Mouse (Mus musculus) heart, adult 9 months (tissue): ENCODE measurements at regions not wholly inside any gene's neighbourhood (a gene's known extent, or its start where the extent isn't known, plus 50 kb on each side); places are given as distances from the start of the nearest gene placed in this dataset.

Experiments
- DNase-seq, 2 experiments: peaks; one replicate each; pipeline ENCODE4 v3.0.0; 2022; ENCODE audit warnings: low spot score in 2 of 2

DNA sequence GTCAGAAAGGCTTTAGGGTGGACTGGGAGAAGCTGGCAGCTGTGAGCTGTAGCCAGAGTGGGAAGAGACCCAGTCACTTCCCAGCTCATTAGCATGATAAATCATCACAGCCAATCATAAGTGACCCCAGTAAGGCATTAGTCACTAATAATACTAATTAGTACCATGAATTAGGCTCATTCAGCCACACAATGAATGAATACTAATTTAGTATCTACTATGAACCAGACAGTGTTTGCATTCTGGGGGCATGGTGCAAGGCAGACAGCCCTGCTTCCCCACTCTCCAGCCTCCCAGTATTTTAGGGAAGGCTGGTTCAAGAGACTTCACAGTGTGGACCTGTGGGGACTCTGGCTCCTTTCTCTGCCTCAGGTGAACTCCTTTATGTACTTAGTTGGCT lies 523.7 kb downstream of the Tbc1d22a start:
- DNase-seq: no peak

GRCm38 (mm10) chr15:86738356-86738755 lies 524.1 kb downstream of the Tbc1d22a start:
- no peak for DNase-seq

- no peak for DNase-seq
These were observed 524.5 kb downstream of the Tbc1d22a start for GRCm38 (mm10) chr15:86738776-86739175.

GRCm38 (mm10) chr15:86751436-86752136 lies 537.3 kb downstream of the Tbc1d22a start:
- DNase-seq: no peak

DNA sequence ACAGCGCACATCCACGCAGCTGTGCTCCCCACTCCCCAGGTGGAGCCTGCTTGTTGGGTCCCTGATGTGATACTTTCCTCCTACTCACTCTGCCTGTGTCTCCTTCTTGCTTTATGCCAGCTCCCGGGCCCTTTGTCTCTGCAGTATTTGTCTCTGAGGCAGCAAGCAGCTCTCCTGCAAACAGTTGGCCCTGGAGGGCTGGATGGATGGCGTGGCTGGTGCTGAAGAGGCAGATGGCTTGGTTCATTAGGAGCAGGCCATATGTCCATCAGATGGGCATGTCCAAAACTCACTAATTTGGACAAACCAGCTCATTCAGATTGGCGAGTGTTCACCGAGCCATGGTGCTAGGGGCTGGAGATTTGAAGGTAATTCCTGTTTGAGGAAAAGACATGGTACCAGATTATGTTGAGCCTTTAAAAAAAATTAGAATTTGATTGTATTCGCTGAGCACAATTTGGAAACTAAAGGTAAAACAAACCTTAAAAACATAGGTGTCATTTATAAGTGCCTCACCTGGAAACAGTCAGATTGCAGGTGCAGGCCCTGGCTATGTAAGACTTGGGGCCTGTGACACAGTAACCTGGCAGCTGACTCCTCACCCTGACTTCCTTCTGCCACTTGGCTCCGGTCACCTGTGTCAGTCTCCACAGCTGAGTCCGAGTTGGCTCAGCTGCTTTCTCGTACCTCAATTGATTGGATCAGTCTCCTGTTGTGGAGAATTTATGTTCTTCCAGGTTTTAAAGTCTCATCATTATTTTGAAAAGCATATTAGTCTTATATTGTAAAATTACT lies 549.5 kb downstream of the Tbc1d22a start:
- DNase-seq: no peak

DNA sequence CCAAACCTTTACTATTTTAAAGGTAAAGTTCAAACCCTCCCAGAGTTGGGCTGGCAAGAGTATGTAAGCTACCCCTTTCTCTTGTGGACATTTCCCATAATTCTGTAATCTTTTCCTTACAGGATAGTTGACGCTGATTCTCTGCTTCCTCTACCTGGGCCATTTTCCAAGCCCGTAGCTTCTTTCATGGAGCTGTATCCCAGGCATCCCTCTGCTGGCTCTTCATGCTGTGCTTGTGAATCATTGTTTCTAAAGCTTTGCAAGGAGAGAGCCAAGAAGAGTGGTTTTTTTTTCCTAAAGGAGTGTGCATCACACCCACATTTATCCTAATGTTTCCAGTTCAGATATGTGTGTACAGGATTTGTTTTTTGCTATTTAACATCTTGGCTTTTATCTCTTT lies 553.4 kb downstream of the Tbc1d22a start:
- DNase-seq: no peak

DNA sequence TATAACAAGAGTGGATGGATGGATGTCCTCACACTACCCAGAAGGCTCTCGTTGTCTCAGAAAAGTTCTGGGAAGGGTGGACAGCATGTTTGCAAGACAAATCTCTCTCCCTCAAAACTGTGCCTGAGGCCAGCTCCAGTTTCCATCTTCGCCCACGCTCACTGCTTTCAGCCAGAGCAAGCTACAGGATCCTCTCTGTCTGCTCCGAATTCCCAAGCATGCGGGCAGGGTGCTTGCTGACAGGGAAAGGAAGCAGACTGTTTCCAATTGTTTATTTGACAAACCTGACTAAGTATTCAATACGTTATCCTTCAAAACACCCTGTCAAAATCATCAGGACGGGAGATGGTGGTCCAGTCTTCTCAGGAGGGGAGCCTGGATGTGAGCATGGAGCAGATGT lies 558.8 kb downstream of the Tbc1d22a start:
- no peak for DNase-seq

DNA sequence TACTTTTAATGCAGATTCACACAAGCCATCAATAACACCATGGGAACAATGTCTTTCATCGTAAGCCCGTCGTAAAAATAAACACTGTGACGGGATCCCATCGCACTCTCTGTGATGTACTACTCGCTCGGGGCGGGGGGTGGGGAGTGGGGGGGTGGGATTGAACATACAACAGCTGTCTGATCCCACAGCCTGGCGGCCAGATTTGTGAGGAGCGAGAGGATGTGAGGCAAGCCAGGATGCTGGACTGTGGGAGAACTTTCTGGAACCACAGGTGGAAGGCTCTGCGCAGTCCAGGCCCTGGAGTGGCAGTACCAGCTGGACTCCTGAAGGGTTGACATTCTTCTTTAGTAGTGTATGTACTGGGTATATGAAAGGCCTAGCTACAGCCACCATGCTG lies 563.7 kb downstream of the Tbc1d22a start:
- DNase-seq: no peak

- DNase-seq: no peak
These were observed 566.9 kb downstream of the Tbc1d22a start for GRCm38 (mm10) chr15:86781160-86781559.

- DNase-seq: no peak
These were observed 580.5 kb downstream of the Tbc1d22a start for GRCm38 (mm10) chr15:86794716-86795115.

DNA sequence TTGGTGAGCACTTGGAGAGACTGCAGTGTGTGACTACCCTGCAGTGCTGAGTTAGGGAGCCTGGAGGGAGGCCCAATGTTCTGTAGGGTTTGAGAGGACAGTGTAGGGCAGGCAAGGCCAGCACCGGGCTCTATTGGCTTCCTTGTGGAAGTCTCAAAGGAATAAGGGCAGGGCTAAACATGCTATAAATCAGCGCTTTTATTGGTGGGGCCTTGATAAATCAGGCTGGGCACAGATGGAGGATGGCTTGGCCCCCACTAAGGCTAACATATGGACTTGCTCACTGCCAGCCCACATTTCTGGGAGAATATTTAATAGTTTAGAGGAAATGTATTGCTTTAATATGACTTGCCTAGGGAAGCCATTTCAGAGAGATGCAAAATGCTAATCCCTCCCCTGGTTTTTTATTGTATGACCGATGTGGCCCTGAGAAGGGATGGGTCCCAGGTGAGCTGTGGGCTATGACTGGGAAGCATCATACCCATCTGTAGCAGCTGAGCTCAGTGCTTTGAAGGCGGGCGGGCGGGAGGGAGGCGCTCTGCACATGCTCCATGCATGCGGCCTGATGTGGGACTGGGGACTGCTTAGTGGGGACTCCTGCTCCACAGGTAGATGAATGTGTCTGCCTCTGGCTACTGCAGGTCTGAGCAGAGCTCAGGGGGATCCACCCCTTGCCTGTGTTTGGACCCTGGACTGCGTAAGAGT lies 584.4 kb downstream of the Tbc1d22a start:
- no peak for DNase-seq

DNA sequence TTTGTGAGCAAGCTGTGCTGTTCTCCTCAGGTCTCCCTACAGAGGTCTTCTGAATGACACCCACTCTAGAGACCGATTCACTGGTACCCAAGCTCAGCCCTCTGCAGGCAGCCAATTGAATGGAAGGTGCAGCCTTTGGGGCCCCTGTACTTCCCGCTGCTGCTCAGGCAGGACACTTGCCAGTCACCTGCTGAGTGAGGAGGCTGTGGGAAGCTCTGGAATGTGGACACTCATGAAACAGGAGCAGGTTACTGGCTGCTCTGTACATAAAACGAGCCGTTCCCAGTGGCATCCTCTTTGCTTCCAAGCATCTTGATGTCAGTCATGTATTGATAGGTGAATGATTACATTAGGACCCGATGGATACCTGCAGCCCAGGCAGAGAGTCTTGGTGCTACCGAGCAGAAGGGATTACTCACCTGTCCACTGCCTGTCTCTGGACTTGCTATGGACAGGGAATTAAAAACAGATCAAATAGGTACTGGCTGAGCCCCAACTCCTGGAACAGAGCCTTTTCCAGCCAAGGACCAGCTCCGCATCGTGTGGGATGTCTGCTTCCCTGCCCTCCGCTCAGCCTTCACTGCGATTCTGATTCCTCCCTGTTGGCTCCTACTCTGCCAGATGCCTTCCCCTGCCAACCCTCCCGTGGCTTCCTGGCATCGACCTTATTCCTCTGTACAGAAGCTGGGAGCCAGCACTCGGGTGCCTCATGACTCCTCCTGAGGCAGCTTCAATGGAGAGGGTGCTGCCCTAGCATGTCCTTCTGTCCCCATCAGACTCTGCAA lies 593.2 kb downstream of the Tbc1d22a start:
- DNase-seq: no peak

DNA sequence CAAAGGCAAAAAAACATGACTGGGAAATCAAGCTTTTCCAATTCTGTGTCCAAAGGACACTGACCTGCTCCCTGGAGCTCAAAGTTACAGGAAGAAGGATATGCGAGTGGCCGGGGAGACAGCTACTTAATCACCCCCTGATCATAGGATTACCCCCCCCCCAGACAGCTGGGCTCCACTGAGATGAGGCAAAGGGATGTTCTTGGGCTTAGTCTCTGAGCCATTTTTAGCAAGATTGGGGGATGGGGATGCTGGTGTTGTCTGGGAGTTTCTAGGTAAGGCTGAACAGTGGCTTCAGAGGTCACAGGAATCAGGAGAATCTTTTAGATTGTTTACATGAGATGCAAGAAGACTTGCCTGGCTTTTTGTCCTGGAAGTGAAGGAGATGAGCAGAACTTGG lies 597.6 kb downstream of the Tbc1d22a start:
- no peak for DNase-seq

DNA sequence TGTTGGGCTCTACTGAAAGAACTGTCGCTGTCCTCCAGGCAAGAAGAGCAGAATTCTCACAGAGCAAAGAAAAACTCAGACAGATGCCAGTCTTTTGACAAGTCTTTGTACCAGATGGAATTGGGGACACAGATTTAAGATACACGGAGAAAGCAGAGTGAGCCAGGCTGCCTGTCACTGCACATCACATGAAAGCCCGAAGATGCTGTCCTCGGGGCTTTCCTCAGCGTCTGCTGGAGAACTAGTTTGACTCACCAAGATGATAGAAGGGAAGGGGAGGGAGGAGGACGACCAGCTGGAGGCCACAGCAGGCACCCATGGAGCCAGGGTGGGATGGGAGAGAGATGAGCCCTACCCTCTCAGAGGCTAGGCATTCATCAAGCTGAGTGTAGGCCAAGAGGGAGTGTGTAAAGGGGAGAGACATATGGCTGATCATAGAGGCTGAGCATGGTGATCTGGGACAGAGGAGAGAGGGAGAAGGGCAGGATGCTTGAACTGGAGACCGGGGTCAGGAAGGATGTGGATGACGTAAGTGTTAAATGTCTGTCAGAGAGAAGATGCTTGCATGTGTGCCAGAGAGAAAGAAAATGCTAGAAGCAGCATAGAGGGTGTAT lies 600.7 kb downstream of the Tbc1d22a start:
- no peak for DNase-seq

- DNase-seq: no peak
These were observed 621.7 kb downstream of the Tbc1d22a start for GRCm38 (mm10) chr15:86835996-86836395.

GRCm38 (mm10) chr15:86852161-86852870 lies 638.1 kb downstream of the Tbc1d22a start:
- DNase-seq: no peak

DNA sequence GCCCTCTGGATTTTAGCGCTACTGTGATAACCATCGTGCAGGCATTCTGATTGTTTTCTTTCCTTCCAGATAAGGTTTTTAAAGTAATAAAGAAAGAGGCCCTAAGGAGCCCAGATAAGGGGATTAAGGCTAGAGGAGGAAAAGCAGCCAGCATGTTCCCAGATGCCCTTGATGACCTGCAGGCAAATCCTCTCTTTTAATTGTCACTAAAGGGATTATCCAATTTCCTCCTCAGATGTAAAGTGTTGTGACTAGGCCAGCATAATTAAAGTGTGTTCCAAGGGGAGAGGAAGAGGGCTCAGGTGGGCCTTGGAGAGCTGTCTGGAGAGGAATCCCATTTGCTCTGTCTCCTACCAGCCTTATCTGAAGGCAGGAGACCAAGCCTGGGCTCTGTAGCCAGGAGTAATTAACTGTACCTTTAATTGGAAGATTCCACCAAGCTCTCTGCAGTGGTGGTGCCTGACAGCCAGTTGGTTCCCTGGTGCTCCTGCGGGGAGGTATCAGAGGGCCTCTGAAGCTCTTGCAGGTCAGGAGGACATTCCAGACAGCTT lies 644.2 kb downstream of the Tbc1d22a start:
- no peak for DNase-seq

DNA sequence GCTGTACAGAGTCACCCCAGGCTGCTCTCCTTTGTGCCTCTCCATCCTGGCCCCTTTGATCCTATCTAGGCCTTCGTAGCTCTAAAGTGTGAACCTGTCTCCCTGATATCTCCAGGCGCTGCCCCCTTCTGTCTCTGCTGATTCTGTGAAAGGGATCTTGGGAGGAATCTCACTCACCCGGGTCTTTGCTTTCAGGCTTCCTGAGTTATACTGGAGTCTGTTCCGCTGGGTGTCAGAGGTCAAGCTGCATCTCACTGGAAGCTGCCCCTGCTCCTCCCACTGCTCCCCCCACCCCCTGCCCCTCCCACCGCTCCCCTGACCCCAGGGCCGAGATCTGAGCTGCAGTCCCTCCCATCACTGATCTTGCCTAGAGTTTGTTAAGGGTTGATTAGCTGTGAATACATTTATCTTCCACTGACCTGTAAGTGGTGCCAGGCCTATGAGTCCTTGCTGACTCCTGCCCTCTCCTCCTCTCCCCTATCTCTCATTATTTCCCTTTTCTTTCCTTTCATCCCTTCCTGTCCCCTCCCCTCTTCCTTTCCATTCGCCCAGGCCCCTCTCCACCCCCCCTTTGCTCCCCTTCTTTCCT lies 661.6 kb downstream of the Tbc1d22a start:
- DNase-seq: no peak

GRCm38 (mm10) chr15:86896974-86897373 lies 647.1 kb upstream of the Fam19a5 start:
- DNase-seq: no peak

GRCm38 (mm10) chr15:86899961-86900360 lies 644.1 kb upstream of the Fam19a5 start:
- no peak for DNase-seq
